Mouse (Mus musculus) layer of hippocampus, adult 8-10 months (tissue): ENCODE results near the gene Dram2. TPM values are rescaled to one million over a fixed set of nuclear protein-coding genes. Genes with fewer than 3 reads are reported as not detected.
"Not testable (repeated sequence)": the region's sequence is repeated elsewhere in the genome, so short reads cannot be mapped to it uniquely, and the experiment has no call there.

Experiments used
- DNase-seq, 2 experiments: peaks; one replicate each; pipeline ENCODE4 v3.0.0; 2022; ENCODE audit warnings: low spot score in 2 of 2
- total RNA-seq, 4 experiments: library from RNA; stranded (reverse); gene quantifications; 2 replicates each; pipeline ENCODE4 v1.2.4; 2022

The Dram2 gene
- 10 to 100 TPM; 37.7 to 45.7 (median 40.7) TPM for total RNA-seq

DNA sequence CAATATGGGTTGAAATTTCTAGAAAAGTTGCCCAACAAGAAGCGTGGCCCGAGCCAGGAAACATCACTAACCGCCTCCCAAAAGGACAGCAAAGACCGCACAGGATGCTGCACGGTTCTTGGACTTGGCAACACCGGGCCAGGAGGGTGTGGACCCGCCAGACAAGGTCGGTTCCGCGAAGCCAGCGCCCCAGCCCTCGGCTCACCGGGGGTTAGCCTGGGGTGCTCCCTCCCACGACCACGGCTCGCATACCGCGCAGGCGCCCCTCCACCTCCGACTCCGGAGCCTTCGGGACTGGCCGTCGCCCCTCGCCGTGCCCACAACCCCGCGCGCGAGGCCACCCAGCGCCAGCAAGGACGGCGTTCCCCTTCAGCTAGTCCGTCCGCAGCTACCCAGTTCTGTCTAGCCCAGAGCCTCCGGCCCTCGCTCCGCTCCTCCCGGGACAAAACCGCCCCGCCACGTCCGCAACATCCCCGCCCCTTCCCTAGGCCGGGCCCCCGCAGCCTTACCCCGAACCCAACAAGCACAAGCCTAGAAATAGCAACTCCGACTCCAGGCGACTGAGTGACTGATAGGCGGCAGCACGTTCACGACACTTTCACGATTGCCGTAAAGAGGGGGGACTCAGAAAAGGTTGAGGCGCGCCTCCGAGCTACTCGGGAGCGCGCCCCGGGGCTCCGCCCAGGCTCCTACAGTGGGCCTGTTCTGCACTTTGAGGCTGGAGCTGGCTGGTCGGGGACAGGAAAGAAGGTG, at the start of gene Dram2, which contains the start of gene Cept1:
Gene Dram2 (plus strand): TSS at position 628 of the 753 bp plus-strand sequence.
Gene Cept1 (minus strand): TSS at position 632 of the 753 bp plus-strand sequence.
- peak; percentile 91 to 93 for DNase-seq

DNA sequence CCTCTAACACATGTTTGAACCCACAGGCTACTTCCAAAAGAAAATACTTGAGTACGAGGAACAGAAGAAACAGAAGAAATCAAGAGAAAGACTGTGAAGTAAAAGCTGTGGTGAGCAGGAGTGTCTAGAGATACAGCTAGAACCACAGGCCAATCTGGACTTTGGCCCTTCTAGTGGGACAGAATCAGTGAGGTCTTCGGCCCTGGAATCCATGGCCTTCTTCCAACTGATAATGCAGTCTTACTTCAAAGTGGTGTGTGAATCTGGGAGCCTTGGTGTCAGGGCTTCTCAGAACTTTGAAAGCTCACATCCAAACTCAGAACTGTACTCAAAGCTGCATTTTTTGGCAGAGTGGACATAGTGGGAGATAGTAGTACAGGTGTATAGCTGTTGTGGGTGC, 47.1 kb upstream of the Dram2 start:
- DNase-seq = no peak

DNA sequence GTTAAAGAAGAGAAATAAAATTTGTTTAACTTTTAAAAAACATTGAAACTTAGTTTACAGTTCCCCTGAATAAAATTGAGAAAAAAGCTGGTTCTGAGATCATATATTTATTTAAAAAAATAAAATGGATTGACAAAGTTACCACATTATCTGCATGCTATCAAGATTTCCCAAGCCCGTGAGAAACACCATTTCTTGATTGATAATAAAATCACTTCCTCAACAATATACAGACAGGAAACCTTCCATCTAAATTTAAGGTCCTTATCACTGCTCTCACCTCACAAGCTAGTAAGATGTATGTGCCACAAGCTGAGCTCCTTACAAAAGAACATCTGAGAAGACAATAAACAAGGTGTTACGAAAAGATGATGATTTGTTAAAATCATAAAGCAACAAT, 44.7 kb upstream of the Dram2 start:
- no peak for DNase-seq

DNA sequence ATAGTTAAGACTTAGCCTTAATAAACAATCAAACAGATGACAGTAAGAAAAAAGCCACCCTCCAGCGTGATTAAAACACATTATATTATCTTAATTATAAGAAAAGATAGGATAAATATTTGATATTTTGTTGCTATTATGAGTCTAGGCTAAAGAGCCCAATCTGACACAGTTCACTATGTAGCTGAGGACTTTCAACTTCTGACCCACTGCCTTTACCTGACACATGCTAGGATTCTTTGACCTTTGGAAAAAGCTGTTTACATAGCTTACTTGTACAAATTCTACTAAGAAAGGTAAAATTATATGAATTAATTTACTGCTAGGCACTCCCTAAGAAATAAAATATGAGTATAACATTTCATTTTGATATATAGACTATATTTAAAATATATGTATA, 36.9 kb upstream of the Dram2 start:
- DNase-seq = no peak

DNA sequence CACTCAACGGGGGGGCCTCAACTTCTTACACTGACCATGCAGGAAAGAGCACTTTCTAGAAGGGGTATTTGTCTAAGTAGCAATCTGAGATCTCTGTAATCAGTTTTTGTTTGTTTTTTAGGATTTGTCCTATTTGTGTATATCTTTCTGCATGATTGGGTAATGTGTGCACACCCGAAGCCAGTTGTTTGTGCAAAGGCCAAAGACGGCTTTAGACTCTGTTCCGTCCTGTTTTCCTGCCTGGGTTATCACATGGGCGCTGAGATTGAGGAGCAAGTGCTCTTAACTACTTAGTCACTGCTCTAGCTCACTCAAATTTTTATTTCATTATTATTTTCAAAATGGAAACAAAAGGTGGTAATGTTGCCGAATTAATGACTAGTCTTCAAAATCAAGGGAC, 32.6 kb upstream of the Dram2 start:
- no peak for DNase-seq

DNA sequence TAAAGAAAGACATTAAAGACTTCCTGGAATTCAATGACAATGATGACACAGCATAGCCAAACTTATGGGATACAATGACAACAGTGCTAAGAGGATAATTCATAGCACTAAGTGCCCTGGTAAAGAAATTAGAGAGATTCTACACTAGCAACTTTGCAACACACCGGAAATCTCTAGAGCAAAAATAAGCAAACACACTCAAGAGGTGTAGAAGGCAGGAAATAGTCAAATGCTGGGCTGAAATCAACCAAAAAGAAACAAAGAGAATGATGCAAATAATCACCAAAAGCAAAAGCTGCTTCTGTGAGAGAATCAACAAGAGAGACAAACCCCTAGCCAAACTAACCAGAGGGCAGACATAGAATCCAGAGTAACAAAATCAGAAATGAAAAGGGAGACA, 24.9 kb upstream of the Dram2 start:
- no peak for DNase-seq

DNA sequence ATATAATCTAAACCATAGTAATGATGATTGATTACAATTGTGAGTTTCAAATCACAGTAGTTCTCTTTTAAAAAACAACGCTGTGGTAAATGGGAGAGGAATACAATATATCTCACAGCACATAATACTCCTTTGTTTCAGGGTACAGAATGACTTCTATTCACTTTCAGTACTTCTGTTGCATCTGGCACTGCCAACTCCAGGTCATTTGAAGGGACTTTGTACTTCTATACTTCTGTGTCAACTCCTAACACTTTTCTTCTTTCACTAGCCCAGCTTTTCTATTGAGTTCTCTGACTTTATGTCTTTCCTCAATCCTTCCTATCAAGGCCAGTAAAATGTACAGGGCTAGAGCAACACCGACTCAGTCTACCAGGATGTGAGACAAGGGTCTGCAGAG, 21.2 kb upstream of the Dram2 start:
- DNase-seq = no peak

DNA sequence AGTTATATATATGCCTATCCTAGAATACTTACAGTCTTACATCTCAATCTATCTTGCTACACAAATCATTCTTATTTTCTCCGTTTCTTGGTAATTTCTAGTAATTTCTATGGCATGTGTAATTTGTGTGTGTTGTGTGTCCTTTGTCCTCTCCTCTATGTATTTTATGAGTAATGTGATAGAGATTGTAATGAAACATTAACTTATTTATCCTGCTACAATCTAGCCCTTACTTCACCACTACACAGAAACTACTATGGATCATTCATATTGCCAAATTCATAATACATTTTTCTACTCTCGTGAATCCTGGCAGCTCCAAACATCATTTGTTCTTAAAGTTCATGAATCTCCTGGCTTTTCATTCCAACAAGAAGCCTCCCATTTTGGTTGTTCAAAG, 19.6 kb upstream of the Dram2 start:
- DNase-seq = no peak

DNA sequence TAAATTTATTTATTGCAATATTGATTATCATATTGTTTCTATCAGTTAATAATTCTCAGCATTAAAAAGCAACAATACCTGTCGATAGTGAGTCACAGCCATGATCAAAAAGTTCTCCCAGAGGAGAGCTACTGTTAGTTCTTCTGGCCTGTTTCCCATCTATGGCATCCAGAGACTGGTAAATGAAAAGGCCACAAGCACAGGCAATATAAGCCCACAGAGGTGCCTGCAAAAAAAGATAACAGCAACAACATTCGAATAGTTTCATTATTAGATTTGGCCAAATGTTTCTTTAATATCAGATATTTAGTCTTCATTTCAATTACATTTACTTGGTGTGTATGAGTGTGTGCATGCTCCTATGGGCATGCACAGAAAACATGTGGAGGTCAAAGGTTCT, 14.3 kb upstream of the Dram2 start:
- DNase-seq = no peak

DNA sequence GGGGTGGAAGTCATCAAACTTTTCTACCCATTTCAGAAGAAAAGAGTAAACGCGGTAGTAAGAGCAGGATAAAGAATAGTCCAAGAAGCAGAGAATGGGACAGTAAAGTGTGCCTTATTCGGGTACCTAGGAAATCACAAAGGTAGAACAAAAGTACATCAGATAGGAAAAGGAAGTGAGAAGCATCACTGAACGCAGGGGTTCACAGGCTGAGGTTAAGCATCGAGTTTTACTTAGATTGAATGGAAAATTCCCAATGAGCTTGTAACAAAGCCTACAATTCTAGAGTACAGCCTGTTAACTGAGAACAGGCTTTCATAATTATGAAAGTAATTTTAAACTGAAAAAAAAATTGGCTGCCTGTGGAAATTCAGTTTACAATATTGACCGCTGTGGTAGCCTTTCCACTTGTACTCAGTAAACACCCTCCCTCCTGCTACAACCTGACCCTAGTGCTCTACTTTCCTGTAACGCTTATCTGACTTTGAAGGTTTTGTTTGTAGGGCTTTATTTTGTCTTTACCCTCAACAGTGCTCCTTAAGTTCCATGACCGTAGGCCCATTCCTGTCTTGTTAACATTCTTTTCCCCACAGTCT, 2.8 kb upstream of the Dram2 start:
- no peak for DNase-seq

DNA sequence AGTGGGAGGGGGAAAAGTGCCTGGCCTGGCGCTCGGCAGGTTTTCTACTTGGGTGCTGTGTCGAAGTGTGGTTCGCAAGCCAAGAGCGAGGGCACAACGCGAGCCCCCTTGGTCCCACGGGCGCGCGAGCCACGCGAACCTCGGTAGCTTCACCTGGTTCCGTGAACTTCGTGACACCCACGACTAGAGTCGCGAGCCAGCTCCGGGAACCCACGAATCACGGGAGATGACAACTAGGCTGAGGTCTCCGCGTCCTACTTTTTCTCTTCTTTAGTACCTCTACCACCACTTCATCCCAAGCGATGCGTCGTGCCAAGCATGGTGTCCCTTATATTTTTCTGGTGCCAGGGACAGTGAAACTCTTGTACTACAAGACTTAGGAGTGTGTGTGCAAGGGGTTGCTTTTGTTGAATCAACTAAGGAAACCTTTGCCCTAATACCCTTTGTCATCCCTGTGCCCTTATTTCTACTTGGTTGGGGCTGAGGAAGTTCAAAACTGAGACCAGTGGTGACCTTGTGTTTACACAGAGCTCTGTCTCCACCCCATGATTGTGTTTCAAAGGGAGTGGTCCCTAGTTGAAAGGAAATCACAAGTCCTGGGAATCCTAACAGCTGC, 434 bp downstream of the Dram2 start:
- DNase-seq = no peak

DNA sequence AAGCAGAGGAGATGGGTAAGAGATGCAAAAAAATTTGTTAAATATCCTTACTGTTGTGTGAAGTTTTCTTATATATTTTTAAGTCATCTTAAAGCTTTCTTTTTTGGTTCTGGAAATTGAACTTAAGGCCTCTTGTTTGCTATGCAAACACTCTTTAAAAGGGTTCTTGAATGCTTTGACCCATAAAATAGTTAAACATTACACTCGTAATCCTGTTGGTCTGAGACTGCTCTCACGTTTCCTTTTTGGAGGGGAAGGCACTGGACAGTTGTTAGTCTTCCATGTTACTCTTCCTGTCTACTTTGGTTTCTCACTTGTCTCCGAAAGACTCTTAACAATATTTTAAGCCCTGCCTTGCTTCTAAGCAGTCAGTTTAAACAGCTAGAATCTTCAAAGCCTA, 1.4 kb downstream of the Dram2 start:
- no peak for DNase-seq

DNA sequence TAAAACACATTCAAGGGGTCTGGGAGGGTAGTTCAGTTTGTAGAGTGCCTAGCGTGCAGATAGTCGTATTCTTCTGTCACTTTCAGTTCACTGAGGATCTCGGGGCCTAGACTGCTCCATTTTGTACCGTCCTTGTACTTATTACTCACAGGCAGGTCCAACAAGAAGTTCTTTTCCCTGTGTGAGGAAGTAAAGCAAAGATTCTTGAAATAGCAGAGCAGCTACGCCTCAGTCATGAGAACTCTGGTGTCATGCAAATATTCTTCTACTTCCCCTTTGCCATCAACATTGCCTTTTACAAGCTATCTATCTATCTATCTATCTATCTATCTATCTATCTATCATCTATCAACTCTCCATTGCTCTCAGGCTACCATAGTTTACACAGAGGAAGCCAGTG, 5.8 kb downstream of the Dram2 start:
- no peak for DNase-seq

DNA sequence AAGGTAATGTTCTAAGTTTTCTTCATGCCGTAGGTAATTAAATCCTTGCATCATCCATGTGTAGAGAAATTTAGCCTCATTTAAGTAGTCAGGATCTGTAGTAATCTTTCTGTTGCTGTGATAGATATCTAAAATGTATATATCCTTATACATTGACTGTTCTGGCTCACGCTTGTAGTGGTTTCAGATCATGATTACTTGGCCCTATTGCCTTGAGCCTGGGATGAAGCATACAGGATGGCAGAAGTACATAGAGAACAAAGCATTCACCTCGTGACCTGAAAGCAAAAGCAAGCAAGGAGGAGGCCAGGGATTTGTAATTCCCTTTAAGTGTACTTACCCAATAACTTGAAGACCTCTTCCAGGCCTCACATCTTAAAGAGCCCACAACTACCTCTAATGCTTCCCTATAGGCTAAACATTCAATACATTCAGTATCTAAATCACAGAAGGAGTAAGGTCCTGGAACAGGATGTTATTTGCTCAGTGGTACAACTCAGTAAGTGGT, 8.2 kb downstream of the Dram2 start:
- DNase-seq = no peak

DNA sequence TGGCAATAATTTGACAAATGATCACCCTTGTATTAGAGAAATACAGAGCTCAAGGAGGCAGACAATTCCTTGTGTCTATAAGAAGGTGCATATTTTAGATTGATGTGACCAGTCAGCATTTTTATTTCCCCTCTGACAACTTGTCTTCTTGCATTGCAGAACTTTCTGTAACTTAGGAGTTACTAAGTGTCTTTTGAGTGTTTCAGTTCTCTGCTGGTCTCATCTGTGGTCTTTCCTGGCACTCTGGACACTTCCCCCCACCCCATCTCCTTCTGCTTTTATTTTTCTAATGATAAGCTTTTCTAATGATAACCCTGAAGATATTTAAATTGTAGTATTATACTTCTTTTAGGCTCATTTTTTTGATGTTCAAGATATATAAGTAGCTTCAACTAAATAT, 10.7 kb downstream of the Dram2 start:
- no peak for DNase-seq

DNA sequence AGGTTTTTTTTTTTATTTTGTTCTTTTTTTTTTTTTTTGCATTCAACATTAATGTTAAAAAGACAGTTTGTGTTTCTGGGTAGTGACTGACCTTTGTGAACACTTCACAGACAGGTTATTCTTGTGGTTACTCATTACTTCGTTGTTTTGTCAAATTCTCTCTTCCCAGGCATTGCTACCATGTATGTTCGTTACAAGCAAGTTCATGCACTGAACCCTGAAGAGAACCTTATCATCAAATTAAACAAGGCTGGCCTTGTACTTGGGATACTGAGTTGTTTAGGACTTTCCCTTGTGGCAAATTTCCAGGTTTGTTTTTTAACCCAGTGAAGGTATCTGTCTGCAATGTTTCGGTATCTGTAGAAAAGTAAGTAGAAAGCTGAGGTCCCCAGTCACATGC, 18.3 kb downstream of the Dram2 start:
- DNase-seq = no peak

DNA sequence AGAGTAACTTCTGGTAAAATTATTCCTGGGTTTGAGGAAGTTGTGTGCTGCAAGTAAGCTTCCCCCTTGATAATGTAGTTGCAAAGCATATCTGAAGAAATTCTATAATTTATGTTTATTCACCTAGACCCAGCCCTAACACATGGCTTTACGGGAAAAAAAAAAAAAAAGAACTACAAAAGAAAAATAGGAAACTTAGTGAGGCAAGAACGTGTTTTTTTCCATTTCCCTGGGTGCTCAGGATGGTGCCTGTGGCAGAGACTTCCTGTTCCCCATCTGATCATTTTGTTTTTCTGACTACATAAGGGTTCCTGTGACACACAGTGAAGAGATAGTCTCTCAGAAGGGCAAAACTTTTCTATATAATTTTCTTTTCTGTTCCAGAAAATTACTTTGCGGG, 25.6 kb downstream of the Dram2 start:
- DNase-seq = no peak

DNA sequence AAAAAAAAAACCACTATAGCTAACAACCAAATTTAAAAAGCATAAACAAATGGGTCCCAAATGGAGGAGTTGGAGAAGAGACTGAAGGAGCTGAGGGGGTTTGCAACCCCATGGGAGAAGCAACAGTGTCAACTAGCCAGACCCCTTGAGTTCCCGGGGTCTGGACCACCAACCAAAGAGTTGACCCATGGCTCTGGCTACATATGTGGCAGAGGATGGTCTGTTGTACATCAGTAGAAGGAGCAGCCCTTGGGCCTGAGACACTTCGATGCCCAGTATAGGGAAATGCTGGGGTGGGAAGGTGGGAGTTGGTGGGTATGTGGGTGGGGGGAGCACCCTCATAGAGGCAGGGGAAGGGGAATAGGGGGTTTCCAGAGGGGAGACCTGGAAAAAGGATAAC, 31.7 kb downstream of the Dram2 start:
- DNase-seq = no peak

DNA sequence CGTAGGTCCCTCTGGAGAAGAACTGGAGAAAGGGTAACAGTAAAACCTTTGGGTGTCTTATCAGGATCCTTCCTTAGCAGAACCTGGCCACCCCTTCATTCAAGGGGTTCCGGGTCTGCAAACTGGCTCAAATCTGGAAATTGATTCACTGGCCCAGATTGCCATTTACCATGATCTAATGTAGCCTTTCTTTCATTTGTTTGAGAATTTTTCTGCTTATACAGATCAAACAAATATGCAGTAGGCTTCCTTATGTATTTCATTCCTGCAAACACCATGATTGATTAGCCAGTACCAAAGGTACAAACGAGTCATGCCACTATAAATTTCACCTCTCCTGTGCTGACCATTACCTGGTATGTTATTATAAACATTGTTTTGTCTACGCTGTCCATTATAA, 46.0 kb downstream of the Dram2 start:
- DNase-seq = not testable (repeated sequence)

DNA sequence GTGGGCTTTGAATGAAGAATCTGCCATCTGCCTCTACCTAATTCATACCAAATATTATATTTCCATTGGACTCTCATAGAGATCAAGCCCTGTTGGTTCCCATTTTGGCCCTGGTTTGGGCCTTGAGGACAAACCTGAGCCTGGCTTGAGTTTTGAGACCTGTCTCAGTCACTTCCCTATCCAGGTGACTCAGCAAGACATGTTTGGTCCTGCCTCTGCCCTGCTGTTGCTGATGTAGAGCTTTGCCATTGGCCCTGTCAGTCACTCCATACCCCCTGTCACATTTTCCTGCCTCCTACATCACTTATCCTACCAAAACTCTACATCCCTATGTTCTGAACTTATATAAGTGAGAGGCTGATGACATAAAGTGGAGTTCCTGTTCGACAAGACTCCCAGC, 70.5 kb downstream of the Dram2 start:
- no peak for DNase-seq
